Mouse (Mus musculus) myocyte (in vitro differentiated cells): ENCODE measurements around the gene Avpr1b. TPM values are rescaled to one million over a fixed set of nuclear protein-coding genes. Genes with fewer than 3 reads are reported as not detected.

Source experiments
- H3K27me3 ChIP-seq: one replicate; pipeline ENCODE4 v1.6.1; 2011; ENCODE audit not compliant: control insufficient read depth, insufficient read depth, insufficient read length
- H3K36me3 ChIP-seq: one replicate; pipeline ENCODE4 v1.6.1; 2011; ENCODE audit not compliant: control insufficient read depth, insufficient read depth
- H3K4me2 ChIP-seq: one replicate; pipeline ENCODE4 v1.6.1; 2011; ENCODE audit warnings: low read depth, control low read depth
- H3K4me3 ChIP-seq: one replicate; pipeline ENCODE4 v1.5.1; 2011; ENCODE audit warnings: mild to moderate bottlenecking, control low read depth, moderate library complexity
- H3K79me2 ChIP-seq: one replicate; pipeline ENCODE4 v1.6.1; 2011; ENCODE audit not compliant: control insufficient read depth, insufficient read depth
- H3ac ChIP-seq: one replicate; pipeline ENCODE4 v1.6.1; 2011; ENCODE audit not compliant: control insufficient read depth, insufficient read length
- CEBPB ChIP-seq: IDR thresholded peaks from 2 replicates; pipeline ENCODE4 v1.6.1; 2011; ENCODE audit warnings: mild to moderate bottlenecking, moderate library complexity; ENCODE audit not compliant: poor library complexity, insufficient read depth, severe bottlenecking
- E2F4 ChIP-seq: IDR thresholded peaks from one replicate; pipeline ENCODE4 v1.6.1; 2011; ENCODE audit warnings: mild to moderate bottlenecking, control low read depth, moderate library complexity; ENCODE audit not compliant: insufficient read depth
- MAX ChIP-seq: IDR thresholded peaks from one replicate; pipeline ENCODE4 v1.6.1; 2011; ENCODE audit warnings: low read depth, mild to moderate bottlenecking, control low read depth
- MYOD1 ChIP-seq, 3 experiments: IDR thresholded peaks; one replicate each; pipeline ENCODE4 v1.6.1; 2011; ENCODE audit warnings: control low read depth in 2 of 3, low read depth in 2 of 3, mild to moderate bottlenecking in 2 of 3, moderate library complexity in 1 of 3; ENCODE audit not compliant: insufficient read length in 2 of 3, control insufficient read depth in 1 of 3
- MYOG ChIP-seq, 3 experiments: IDR thresholded peaks; one replicate each; pipeline ENCODE4 v1.6.1; 2011; ENCODE audit warnings: control low read depth in 2 of 3, low read depth in 2 of 3, mild to moderate bottlenecking in 2 of 3; ENCODE audit not compliant: insufficient read length in 2 of 3, control insufficient read depth in 1 of 3, insufficient read depth in 1 of 3
- POLR2A ChIP-seq: IDR thresholded peaks from one replicate; pipeline ENCODE4 v1.6.1; 2011; ENCODE audit warnings: low read depth, mild to moderate bottlenecking, control low read depth, moderate library complexity; ENCODE audit not compliant: insufficient read length
- POLR2AphosphoS2 ChIP-seq: IDR thresholded peaks from one replicate; pipeline ENCODE4 v1.6.1; 2011; ENCODE audit warnings: low read depth, control low read depth; ENCODE audit not compliant: insufficient read length
- REST ChIP-seq: IDR thresholded peaks from one replicate; pipeline ENCODE4 v1.6.1; 2011; ENCODE audit warnings: mild to moderate bottlenecking, control low read depth, moderate library complexity; ENCODE audit not compliant: insufficient read depth, insufficient read length
- SRF ChIP-seq: IDR thresholded peaks from one replicate; pipeline ENCODE4 v1.6.1; 2011; ENCODE audit warnings: low read depth; ENCODE audit not compliant: control insufficient read depth, insufficient read length
- TCF12 ChIP-seq: IDR thresholded peaks from one replicate; pipeline ENCODE4 v1.6.1; 2011; ENCODE audit warnings: mild to moderate bottlenecking, control low read depth; ENCODE audit not compliant: poor library complexity, insufficient read depth, severe bottlenecking
- TCF3 ChIP-seq: IDR thresholded peaks from one replicate; pipeline ENCODE4 v1.6.1; 2011; ENCODE audit warnings: low read depth, control low read depth; ENCODE audit not compliant: insufficient read length
- USF1 ChIP-seq: IDR thresholded peaks from one replicate; pipeline ENCODE4 v1.6.1; 2011; ENCODE audit warnings: low read depth, mild to moderate bottlenecking, control low read depth, moderate library complexity
- polyA plus RNA-seq: library from polyadenylated mRNA; unstranded; fragments of >200 nt; fragmentation: generic; extraction: Trizol; gene quantifications from one replicate; pipeline ENCODE4 v1.2.1, GENCODE M21; 2012; ENCODE audit warnings: missing spikeins

Avpr1b gene
- polyA plus RNA-seq, 1 experiment = not detected

DNA sequence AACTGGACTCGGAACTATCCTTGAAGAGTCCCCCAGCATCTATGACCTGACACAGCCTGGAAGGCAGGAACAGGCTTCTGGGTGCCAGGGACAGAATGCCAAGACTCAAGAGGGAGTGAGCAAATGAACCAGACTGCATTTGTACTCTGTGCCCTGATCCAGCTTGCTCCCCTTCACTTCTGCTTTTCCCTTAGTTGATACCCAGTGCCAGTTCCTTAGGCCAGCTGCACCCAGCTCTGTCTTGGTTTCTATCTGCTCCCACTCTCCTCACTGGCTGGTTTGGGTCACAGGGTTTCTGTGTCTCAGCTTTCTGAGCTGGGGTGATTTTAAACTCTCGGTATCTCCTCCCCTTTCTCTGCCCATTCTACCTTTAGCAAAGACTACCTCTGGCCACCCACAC, 7.7 kb downstream of the Avpr1b start:
- Histone ChIP-seq H3K79me2 (no peaks in the 10 kb centered on the region), H3K27me3 (peaks cover 47% of the 10 kb centered on the region), H3K4me2 (no peak overlapping the region), H3K4me3 (no peak overlapping the region), H3K36me3 (no peaks in the 10 kb centered on the region), H3ac (no peak overlapping the region)
- TF ChIP-seq MYOG (IDR thresholded peaks at IDR 0.05; ENCODE audit: control insufficient read depth in 1 of 3, insufficient read depth in 1 of 3, insufficient read length in 2 of 3, low read depth in 2 of 3) (no peak), TCF12 (no peak), REST (no peak), POLR2A (no peak), USF1 (no peak), E2F4 (no peak), MAX (no peak), POLR2AphosphoS2 (no peak), SRF (no peak)

DNA sequence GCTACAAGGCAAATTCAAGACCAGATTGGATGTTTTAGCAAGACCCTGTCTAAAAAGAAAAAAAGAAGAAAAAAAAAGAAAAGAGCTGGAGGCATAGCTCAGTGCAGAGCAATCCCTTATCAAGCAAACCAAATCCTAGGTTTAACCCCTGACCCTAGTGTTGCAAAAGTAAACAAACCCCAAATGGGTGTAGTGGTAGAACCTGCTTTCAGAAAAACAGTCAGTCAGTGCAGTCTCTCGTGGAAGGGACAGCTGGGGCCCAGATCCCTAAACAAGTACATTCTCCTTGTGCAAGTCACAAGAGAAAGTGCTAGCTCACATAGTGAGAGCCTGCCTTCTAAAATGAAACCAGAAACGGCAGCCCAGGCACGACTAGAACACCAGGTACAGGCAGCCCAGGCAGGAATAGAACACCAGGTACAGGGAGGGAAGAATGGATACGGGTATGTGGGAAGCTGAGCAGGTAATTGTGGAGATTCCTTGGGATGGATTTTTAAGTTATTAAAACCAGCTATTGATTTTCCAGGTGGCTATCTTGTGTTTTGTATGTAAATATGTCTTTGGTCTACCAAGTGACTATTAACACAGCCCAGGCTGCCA, 13.6 kb downstream of the Avpr1b start:
- Histone ChIP-seq H3K36me3 (no peaks in the 10 kb centered on the region), H3K27me3 (peaks cover 19% of the 10 kb centered on the region), H3ac (no peak overlapping the region), H3K4me3 (no peak overlapping the region), H3K4me2 (peak overlapping the region; percentile 52), H3K79me2 (no peaks in the 10 kb centered on the region)
- TF ChIP-seq MYOD1 (IDR thresholded peaks at IDR 0.05; ENCODE audit: control insufficient read depth in 1 of 3, insufficient read length in 2 of 3, low read depth in 2 of 3) (no peak), E2F4 (no peak), SRF (no peak), USF1 (no peak)

DNA sequence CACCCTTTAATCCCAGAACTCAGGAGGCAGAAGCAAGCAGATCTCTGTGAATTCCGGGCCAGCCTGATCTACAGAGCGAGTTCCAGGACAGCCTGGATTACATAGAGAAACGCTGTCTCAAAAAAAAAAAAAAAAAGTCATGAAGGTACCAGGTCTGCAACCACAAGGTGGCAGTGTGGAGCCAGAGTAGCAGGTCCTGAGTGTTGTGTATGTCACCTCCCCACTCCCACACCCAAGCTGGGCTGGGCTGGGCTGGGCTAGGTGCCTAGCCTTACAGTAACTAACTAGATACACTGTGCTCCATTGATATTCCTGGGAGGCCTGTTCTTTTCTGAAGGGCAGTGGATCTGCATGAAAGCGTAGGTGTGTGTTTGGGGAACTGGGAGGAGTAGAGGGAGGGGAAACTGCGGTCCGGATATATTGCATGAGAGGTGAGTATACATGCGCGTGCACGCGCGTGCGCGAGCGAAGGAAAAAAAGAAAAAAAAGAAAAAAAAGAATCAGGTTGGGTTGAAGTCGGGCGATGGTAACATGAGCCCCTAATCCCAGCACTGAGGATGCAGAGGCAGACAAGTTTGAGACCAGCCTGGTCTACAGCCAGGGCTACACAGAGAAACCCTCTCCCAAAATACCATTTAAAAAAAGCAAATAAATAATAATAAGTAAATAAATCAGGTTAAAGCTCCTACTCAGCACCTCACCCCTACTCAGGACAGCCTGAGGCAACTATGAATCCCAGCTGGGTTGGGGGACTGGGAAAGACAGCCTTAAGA, 14.5 kb downstream of the Avpr1b start:
- no peak overlapping the region for H3K4me2 ChIP-seq
- no peak for TF ChIP-seq SRF
- no peak for TF ChIP-seq USF1
- no peak for TF ChIP-seq MYOG (IDR thresholded peaks at IDR 0.05; ENCODE audit: control insufficient read depth in 1 of 3, insufficient read depth in 1 of 3, insufficient read length in 2 of 3, low read depth in 2 of 3)
- TF ChIP-seq E2F4 = no peak
- no peak for TF ChIP-seq POLR2A
- peaks cover 19% of the 10 kb centered on the region for H3K27me3 ChIP-seq
- H3ac ChIP-seq = no peak overlapping the region
- no peak overlapping the region for H3K4me3 ChIP-seq
- H3K79me2 ChIP-seq = no peaks in the 10 kb centered on the region
- H3K36me3 ChIP-seq = no peaks in the 10 kb centered on the region

DNA sequence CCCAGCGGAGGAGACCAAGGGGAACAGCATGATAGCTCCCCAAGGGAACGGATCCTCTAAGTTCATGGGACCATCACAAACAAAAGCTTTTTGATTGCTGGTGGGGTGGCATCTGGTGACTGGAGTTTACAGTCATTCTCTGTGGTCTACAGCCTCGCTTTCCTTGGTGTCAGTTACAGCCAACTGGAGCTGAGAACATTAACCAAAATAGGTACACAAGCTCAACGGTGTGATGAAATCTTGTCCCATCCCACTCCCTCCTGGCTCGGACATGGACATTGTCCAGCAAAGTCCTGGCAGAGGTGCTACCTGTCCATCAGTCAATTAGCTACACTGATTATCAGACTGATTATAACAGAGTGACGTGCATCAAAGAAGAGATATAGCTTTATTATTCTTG, 15.6 kb downstream of the Avpr1b start:
- no peaks in the 10 kb centered on the region for H3K36me3 ChIP-seq

DNA sequence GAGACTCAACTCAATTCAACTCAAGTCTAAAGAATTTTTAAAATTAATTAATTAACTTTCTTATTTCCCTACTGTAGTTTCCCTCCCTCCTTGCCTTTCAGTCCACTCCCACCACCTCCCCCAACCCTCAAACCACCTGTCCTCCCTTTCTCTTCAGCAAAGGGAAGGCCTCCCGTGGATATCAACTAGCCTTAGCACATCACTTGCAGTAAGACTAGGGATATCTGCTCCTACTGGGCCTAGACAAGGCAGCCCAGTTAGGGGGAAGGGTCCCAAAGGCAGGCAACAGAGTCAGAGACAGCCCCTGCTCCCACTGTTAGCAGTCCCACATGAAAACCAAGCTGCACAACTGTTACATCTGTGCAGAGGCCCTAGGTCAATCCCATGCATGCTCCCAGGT, 17.1 kb downstream of the Avpr1b start:
- Histone ChIP-seq H3K4me2 (no peak overlapping the region), H3K27me3 (peaks cover 24% of the 10 kb centered on the region), H3ac (no peak overlapping the region), H3K79me2 (no peaks in the 10 kb centered on the region), H3K36me3 (no peaks in the 10 kb centered on the region), H3K4me3 (no peak overlapping the region)
- TF ChIP-seq SRF (no peak), E2F4 (no peak), REST (no peak), TCF12 (no peak), POLR2A (no peak), MAX (no peak), TCF3 (no peak), MYOD1 (IDR thresholded peaks at IDR 0.05; ENCODE audit: control insufficient read depth in 1 of 3, insufficient read length in 2 of 3, low read depth in 2 of 3) (no peak), USF1 (no peak), POLR2AphosphoS2 (no peak), MYOG (IDR thresholded peaks at IDR 0.05; ENCODE audit: control insufficient read depth in 1 of 3, insufficient read depth in 1 of 3, insufficient read length in 2 of 3, low read depth in 2 of 3) (no peak), CEBPB (no peak)

More for the DNA sequence above, 15.6 kb downstream of the Avpr1b start:
- peak overlapping the region; percentile 30 for H3K4me2 ChIP-seq
- H3K27me3 ChIP-seq = peaks cover 21% of the 10 kb centered on the region
- no peak overlapping the region for H3K4me3 ChIP-seq
- H3ac ChIP-seq = no peak overlapping the region
- TF ChIP-seq MYOD1 (IDR thresholded peaks at IDR 0.05; ENCODE audit: control insufficient read depth in 1 of 3, insufficient read length in 2 of 3, low read depth in 2 of 3) (peak in 2 of 3 experiments; percentile 4 to 19), USF1 (no peak), CEBPB (0 out of 2 replicates have a peak, but pooled peaks have one; percentile 16), E2F4 (no peak), TCF3 (no peak), MYOG (IDR thresholded peaks at IDR 0.05; ENCODE audit: control insufficient read depth in 1 of 3, insufficient read depth in 1 of 3, insufficient read length in 2 of 3, low read depth in 2 of 3) (peak in 1 of 3 experiments; percentile 22)
- H3K79me2 ChIP-seq = no peaks in the 10 kb centered on the region
